Mouse (Mus musculus): ENCODE results near the gene Ifna4. TPM values are rescaled to one million over a fixed set of nuclear protein-coding genes. Genes with fewer than 3 reads are reported as not detected.
A peak's percentile ranks its signal among the peaks of the same experiment; 100 is the strongest.
"Not testable (repeated sequence)": the region's sequence is repeated elsewhere in the genome, so short reads cannot be mapped to it uniquely, and the experiment has no call there.

Ifna4 gene
- polyA plus RNA-seq, 1 experiment: not detected

GRCm38 (mm10) chr4:88830523-88830922 is 11.1 kb upstream of the Ifna4 start:
- no peaks in the 10 kb centered on the region for H3K4me1 ChIP-seq (ENCODE audit: control insufficient read depth, insufficient read depth, low read length)
- no peak for TF ChIP-seq CTCF (IDR thresholded peaks at IDR 0.05; ENCODE audit: low read depth, low read length)
- TF ChIP-seq POLR2A (IDR thresholded peaks at IDR 0.05; ENCODE audit: borderline replicate concordance, low read depth, low read length): no peak
- H3K4me3 ChIP-seq (ENCODE audit: insufficient read depth, low read length): no peak overlapping the region
- no peak overlapping the region for H3K27ac ChIP-seq (ENCODE audit: insufficient read depth, low read depth, low read length)

DNA sequence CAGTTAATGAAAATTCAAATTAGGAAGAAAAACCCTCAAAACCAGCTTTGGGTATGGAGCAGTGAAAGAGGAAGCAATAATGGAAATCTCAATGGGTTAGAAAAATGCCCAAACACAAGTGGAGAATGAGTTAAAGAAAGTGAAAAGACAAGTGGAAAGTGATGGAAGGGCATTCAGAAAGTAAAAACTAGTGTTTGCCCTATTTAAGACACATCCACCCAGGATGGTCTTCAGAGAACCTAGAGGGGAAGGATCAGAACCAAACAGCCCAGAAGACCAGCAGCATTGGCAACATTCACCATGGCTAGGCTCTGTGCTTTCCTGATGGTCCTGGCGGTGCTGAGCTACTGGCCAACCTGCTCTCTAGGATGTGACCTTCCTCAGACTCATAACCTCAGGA is 6.4 kb upstream of the Ifna4 start, which contains the start of gene Ifna5:
Gene Ifna5, plus strand, starts transcription at position 301 of the 400 bp plus-strand sequence.
- H3K4me3 ChIP-seq (ENCODE audit: insufficient read depth, low read length); H3K27ac ChIP-seq (ENCODE audit: insufficient read depth, low read depth, low read length); H3K4me1 ChIP-seq (ENCODE audit: control insufficient read depth, insufficient read depth, low read length): not testable (repeated sequence)

DNA sequence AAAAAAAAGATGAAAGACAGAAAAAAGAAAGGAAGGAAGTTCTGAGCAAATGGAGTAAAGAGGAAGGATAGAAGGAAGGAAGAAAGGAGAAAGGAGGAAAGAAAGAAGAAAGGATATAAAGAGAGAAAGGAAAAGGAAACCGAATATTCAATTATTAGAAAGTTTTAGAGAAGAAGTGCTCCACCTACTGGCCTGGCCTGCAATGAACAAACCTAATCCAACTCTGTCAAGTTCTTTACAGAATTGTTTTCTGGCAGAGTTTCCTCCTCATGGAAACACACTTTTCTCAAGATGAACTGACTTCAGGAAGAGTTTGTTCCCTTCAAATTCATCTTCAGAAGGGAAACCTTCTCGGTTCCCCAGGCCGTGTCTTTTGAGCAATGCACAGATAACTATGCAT is 2.8 kb upstream of the Ifna4 start:
- Histone ChIP-seq H3K27ac (ENCODE audit: insufficient read depth, low read depth, low read length) (no peak overlapping the region), H3K4me1 (ENCODE audit: control insufficient read depth, insufficient read depth, low read length) (no peaks in the 10 kb centered on the region), H3K4me3 (ENCODE audit: insufficient read depth, low read length) (no peak overlapping the region)
- TF ChIP-seq POLR2A (IDR thresholded peaks at IDR 0.05; ENCODE audit: borderline replicate concordance, low read depth, low read length): no peak
- TF ChIP-seq CTCF (IDR thresholded peaks at IDR 0.05; ENCODE audit: low read depth, low read length): no peak

DNA sequence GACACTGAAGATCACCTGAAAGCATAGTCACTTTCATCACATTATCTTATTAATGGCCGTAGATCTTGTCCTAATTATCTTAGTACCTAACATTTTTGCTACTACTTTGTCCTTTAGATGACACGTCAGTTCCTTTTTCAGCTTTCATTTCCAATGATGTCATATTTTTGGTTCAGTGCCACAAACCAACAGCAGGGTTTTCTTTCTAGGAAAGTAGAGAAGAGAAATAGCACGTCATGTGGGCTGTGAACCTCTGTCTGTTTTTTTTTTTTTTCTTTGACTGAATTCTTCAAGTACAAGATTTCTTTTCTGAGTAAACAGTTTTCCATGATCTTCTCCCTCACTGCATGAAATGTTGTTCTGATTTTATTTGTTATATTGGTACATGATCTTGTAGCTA is 1.6 kb upstream of the Ifna4 start:
- H3K4me1 ChIP-seq (ENCODE audit: control insufficient read depth, insufficient read depth, low read length): no peaks in the 10 kb centered on the region
- TF ChIP-seq POLR2A (IDR thresholded peaks at IDR 0.05; ENCODE audit: borderline replicate concordance, low read depth, low read length) (no peak), CTCF (IDR thresholded peaks at IDR 0.05; ENCODE audit: low read depth, low read length) (no peak)
- H3K4me3 ChIP-seq (ENCODE audit: insufficient read depth, low read length): no peak overlapping the region
- H3K27ac ChIP-seq (ENCODE audit: insufficient read depth, low read depth, low read length): no peak overlapping the region

- H3K4me3 ChIP-seq (ENCODE audit: insufficient read depth, low read length): no peak overlapping the region
Measured at GRCm38 (mm10) chr4:88845334-88845733, 3.7 kb downstream of the Ifna4 start.

DNA sequence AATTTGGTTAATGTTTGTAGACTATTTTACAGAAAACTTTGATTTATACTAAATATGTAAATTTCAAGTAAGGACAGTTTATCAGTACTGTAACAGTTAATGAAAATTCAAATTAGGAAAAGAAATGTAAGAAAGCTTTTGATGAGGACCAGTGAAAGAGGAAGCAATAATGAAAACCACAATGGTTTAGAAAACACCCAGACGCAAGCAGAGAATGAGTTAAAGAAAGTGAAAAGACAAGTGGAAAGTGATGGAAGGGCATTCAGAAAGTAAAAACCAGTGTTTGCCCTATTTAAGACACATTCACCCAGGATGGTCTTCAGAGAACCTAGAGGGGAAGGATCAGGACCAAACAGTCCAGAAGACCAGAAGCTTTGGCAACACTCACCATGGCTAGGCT is 8.0 kb downstream of the Ifna4 start, which contains the start of gene Ifna1:
Gene Ifna1, plus strand, starts transcription at position 390 of the 400 bp plus-strand sequence.
- TF ChIP-seq POLR2A (IDR thresholded peaks at IDR 0.05; ENCODE audit: borderline replicate concordance, low read depth, low read length): no peak
- H3K27ac ChIP-seq (ENCODE audit: insufficient read depth, low read depth, low read length): no peak within 1 kb of the TSS
- no peak within 1 kb of the TSS for H3K4me3 ChIP-seq (ENCODE audit: insufficient read depth, low read length)

More at GRCm38 (mm10) chr4:88845334-88845733, 3.7 kb downstream of the Ifna4 start:
- H3K27ac ChIP-seq (ENCODE audit: insufficient read depth, low read depth, low read length): no peak overlapping the region
- H3K4me1 ChIP-seq (ENCODE audit: control insufficient read depth, insufficient read depth, low read length): no peaks in the 10 kb centered on the region
- no peak for TF ChIP-seq CTCF (IDR thresholded peaks at IDR 0.05; ENCODE audit: low read depth, low read length)
- no peak for TF ChIP-seq POLR2A (IDR thresholded peaks at IDR 0.05; ENCODE audit: borderline replicate concordance, low read depth, low read length)

GRCm38 (mm10) chr4:88851026-88851763 is 9.5 kb downstream of the Ifna4 start:
- no peak for TF ChIP-seq CTCF (IDR thresholded peaks at IDR 0.05; ENCODE audit: low read depth, low read length)
- TF ChIP-seq POLR2A (IDR thresholded peaks at IDR 0.05; ENCODE audit: borderline replicate concordance, low read depth, low read length): no peak
- Histone ChIP-seq H3K4me3 (ENCODE audit: insufficient read depth, low read length) (no peak overlapping the region), H3K4me1 (ENCODE audit: control insufficient read depth, insufficient read depth, low read length) (no peaks in the 10 kb centered on the region), H3K27ac (ENCODE audit: insufficient read depth, low read depth, low read length) (no peak overlapping the region)

More for the DNA sequence above, 8.0 kb downstream of the Ifna4 start, which contains the start of gene Ifna1:
- no peaks in the 10 kb centered on the region for H3K4me1 ChIP-seq (ENCODE audit: control insufficient read depth, insufficient read depth, low read length)

DNA sequence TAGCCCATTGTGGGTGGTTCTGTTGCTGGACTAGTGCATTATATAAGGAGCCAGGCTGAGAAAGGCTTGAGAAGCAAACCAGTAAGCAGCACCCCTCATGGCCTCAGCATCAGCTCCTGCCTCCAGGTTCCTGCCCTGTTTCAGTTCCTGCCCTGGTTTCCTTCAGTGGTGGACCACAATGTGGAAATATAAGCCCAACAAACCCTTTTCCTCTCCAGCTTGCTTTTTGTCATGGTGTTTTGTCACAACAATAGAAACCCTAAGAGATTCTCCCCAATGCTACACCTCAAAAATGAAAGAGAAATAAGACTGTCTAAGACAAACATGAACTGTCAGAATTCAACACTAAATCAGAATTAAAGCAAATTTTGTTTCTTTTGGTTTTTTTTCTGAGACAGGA is 17.6 kb downstream of the Ifna4 start:
- Histone ChIP-seq H3K4me1 (ENCODE audit: control insufficient read depth, insufficient read depth, low read length) (no peaks in the 10 kb centered on the region), H3K4me3 (ENCODE audit: insufficient read depth, low read length) (no peak overlapping the region), H3K27ac (ENCODE audit: insufficient read depth, low read depth, low read length) (no peak overlapping the region)
- TF ChIP-seq CTCF (IDR thresholded peaks at IDR 0.05; ENCODE audit: low read depth, low read length) (no peak), POLR2A (IDR thresholded peaks at IDR 0.05; ENCODE audit: borderline replicate concordance, low read depth, low read length) (no peak)

- H3K27ac ChIP-seq (ENCODE audit: insufficient read depth, low read depth, low read length): no peak overlapping the region
- H3K4me3 ChIP-seq (ENCODE audit: insufficient read depth, low read length): no peak overlapping the region
- TF ChIP-seq CTCF (IDR thresholded peaks at IDR 0.05; ENCODE audit: low read depth, low read length): no peak
- TF ChIP-seq POLR2A (IDR thresholded peaks at IDR 0.05; ENCODE audit: borderline replicate concordance, low read depth, low read length): no peak
- H3K4me1 ChIP-seq (ENCODE audit: control insufficient read depth, insufficient read depth, low read length): peaks cover 7% of the 10 kb centered on the region
Measured at GRCm38 (mm10) chr4:88863309-88863708, 21.6 kb downstream of the Ifna4 start.

- Histone ChIP-seq H3K4me1 (ENCODE audit: control insufficient read depth, insufficient read depth, low read length) (peaks cover 7% of the 10 kb centered on the region), H3K4me3 (ENCODE audit: insufficient read depth, low read length) (peak overlapping the region; percentile 40), H3K27ac (ENCODE audit: insufficient read depth, low read depth, low read length) (no peak overlapping the region)
- no peak for TF ChIP-seq POLR2A (IDR thresholded peaks at IDR 0.05; ENCODE audit: borderline replicate concordance, low read depth, low read length)
- no peak for TF ChIP-seq CTCF (IDR thresholded peaks at IDR 0.05; ENCODE audit: low read depth, low read length)
Measured at GRCm38 (mm10) chr4:88864599-88864998, 22.9 kb downstream of the Ifna4 start.
